Mouse (Mus musculus): ENCODE results near the gene Tmem110.
A peak's percentile ranks its signal among the peaks of the same experiment; 100 is the strongest.

Gene Tmem110

GRCm38 (mm10) chr14:30865311-30865710, 39.9 kb downstream of the Tmem110 start:
- DNase-seq (ENCODE audit: low spot score) = peak; percentile 57

- DNase-seq (ENCODE audit: low spot score) = peak; percentile 85
Observed at GRCm38 (mm10) chr14:30867042-30867441, 41.7 kb downstream of the Tmem110 start.

GRCm38 (mm10) chr14:30868826-30869225, 43.4 kb downstream of the Tmem110 start:
- DNase-seq (ENCODE audit: low spot score) = no peak

- no peak for DNase-seq (ENCODE audit: low spot score)
Observed at GRCm38 (mm10) chr14:30869391-30869801, 44.0 kb downstream of the Tmem110 start.

GRCm38 (mm10) chr14:30870206-30871147, 45.1 kb downstream of the Tmem110 start:
- DNase-seq (ENCODE audit: low spot score) = no peak

GRCm38 (mm10) chr14:30874095-30874700, 48.8 kb downstream of the Tmem110 start:
- no peak for DNase-seq (ENCODE audit: low spot score)

- DNase-seq (ENCODE audit: low spot score) = no peak
Observed at GRCm38 (mm10) chr14:30875130-30875865, 49.9 kb downstream of the Tmem110 start.

- DNase-seq (ENCODE audit: low spot score) = no peak
Observed at GRCm38 (mm10) chr14:30875955-30876354, 50.6 kb downstream of the Tmem110 start.

GRCm38 (mm10) chr14:30876451-30876850, 51.1 kb downstream of the Tmem110 start:
- DNase-seq (ENCODE audit: low spot score) = no peak

- no peak for DNase-seq (ENCODE audit: low spot score)
Observed at GRCm38 (mm10) chr14:30877827-30878226, 52.4 kb downstream of the Tmem110 start.

- DNase-seq (ENCODE audit: low spot score) = no peak
Observed at GRCm38 (mm10) chr14:30878958-30879571, 53.7 kb downstream of the Tmem110 start, which contains the start of gene Mustn1. TSS of gene Mustn1 (plus strand) at chr14:30879200.

- no peak for DNase-seq (ENCODE audit: low spot score)
Observed at GRCm38 (mm10) chr14:30879794-30880193, 54.4 kb downstream of the Tmem110 start.

GRCm38 (mm10) chr14:30880251-30880650, 54.9 kb downstream of the Tmem110 start:
- no peak for DNase-seq (ENCODE audit: low spot score)

GRCm38 (mm10) chr14:30880811-30881717, 55.7 kb downstream of the Tmem110 start:
- peak; percentile 52 for DNase-seq (ENCODE audit: low spot score)

GRCm38 (mm10) chr14:30881718-30882108, 56.3 kb downstream of the Tmem110 start:
- no peak for DNase-seq (ENCODE audit: low spot score)

GRCm38 (mm10) chr14:30885298-30885697, 59.9 kb downstream of the Tmem110 start:
- DNase-seq (ENCODE audit: low spot score) = no peak

GRCm38 (mm10) chr14:30886204-30886603, 60.8 kb downstream of the Tmem110 start, which contains the start of gene Itih4:
TSS of gene Itih4 (plus strand) at chr14:30886476.
- no peak for DNase-seq (ENCODE audit: low spot score)

- DNase-seq (ENCODE audit: low spot score) = no peak
Observed at GRCm38 (mm10) chr14:30888271-30888732, 62.9 kb downstream of the Tmem110 start.

- DNase-seq (ENCODE audit: low spot score) = no peak
Observed at GRCm38 (mm10) chr14:30899972-30900371, 74.6 kb downstream of the Tmem110 start.

- DNase-seq (ENCODE audit: low spot score) = no peak
Observed at GRCm38 (mm10) chr14:30902628-30903027, 77.2 kb downstream of the Tmem110 start.

GRCm38 (mm10) chr14:30903036-30903435, 77.6 kb downstream of the Tmem110 start:
- no peak for DNase-seq (ENCODE audit: low spot score)
